Mouse (Mus musculus) brain, embryonic 14.5 days (tissue): ENCODE results near the gene Gm12184.

ENCODE experiments used
- CTCF ChIP-seq: fragments of 200-500 bp; IDR thresholded peaks from 2 replicates; pipeline ENCODE4 v1.5.1; 2012; ENCODE audit warnings: inconsistent platforms, mild to moderate bottlenecking, moderate library complexity, borderline replicate concordance; ENCODE audit not compliant: insufficient read depth, insufficient read length; ENCODE audit errors: extremely low read depth
- POLR2A ChIP-seq: fragments of 200-500 bp; IDR thresholded peaks from 2 replicates; pipeline ENCODE4 v1.6.1; 2012; ENCODE audit warnings: mild to moderate bottlenecking, inconsistent platforms, borderline replicate concordance; ENCODE audit not compliant: poor library complexity, insufficient read depth, insufficient read length, severe bottlenecking; ENCODE audit errors: extremely low read depth

- no peak for TF ChIP-seq CTCF
- no peak for TF ChIP-seq POLR2A
Measured at GRCm38 (mm10) chr11:48816281-48816781, 10.1 kb downstream of the Gm12184 start.
